Mouse (Mus musculus) cerebellum, adult 2 months (tissue): ENCODE data around the gene Wdr89.

Source experiments
- CTCF ChIP-seq: fragments of 200-500 bp; IDR thresholded peaks from 2 replicates; pipeline ENCODE4 v1.5.1; 2011; ENCODE audit warnings: low read depth, mild to moderate bottlenecking, control low read depth, low read length, moderate library complexity, borderline replicate concordance; ENCODE audit not compliant: insufficient read depth
- POLR2A ChIP-seq: fragments of 200-500 bp; IDR thresholded peaks from 2 replicates; pipeline ENCODE4 v1.6.1; 2011; ENCODE audit warnings: low read length, control low read depth, borderline replicate concordance; ENCODE audit not compliant: insufficient read depth

GRCm38 (mm10) chr12:75664516-75664810, 4.9 kb downstream of the Wdr89 start:
- TF ChIP-seq CTCF (no peak), POLR2A (no peak)
